Mouse (Mus musculus): ENCODE results near the gene Klk11.

GRCm38 (mm10) chr7:43778176-43778970, 4.0 kb downstream of the Klk11 start:
- TF ChIP-seq POLR2A (IDR thresholded peaks at IDR 0.05; ENCODE audit: control insufficient read depth, low read depth, low read length) (no peak), CTCF (IDR thresholded peaks at IDR 0.05; ENCODE audit: control insufficient read depth, insufficient read depth, insufficient replicate concordance, low read depth, low read length) (no peak)
